Mouse (Mus musculus) megakaryocyte progenitor cell, adult 5-6 weeks (primary cell): ENCODE measurements around the gene Dnaaf1. TPM values are rescaled to one million over a fixed set of nuclear protein-coding genes. Genes with fewer than 3 reads are reported as not detected.

Experiments
- ATAC-seq: replicated peaks from 2 replicates; pipeline ENCODE4 v1.8.0; 2016; ENCODE audit warnings: mild to moderate bottlenecking, moderate TSS enrichment, inconsistent platforms; ENCODE audit not compliant: poor library complexity
- total RNA-seq, 2 experiments: library from RNA; stranded (forward) in 1 of 2; stranded (reverse) in 1 of 2; fragments of 157-497, 149-512 nt in 1 of 2; fragments of 200-1000 nt in 1 of 2; gene quantifications; 2 replicates each; pipeline versions ENCODE4 v1.2.3 to v1.2.4; 2015 to 2017

The Dnaaf1 gene
- total RNA-seq (2015), result 0.07 TPM in 2 replicates
- total RNA-seq (2017), result 0.25 TPM in 1 of 2 replicates, not detected in the other

DNA sequence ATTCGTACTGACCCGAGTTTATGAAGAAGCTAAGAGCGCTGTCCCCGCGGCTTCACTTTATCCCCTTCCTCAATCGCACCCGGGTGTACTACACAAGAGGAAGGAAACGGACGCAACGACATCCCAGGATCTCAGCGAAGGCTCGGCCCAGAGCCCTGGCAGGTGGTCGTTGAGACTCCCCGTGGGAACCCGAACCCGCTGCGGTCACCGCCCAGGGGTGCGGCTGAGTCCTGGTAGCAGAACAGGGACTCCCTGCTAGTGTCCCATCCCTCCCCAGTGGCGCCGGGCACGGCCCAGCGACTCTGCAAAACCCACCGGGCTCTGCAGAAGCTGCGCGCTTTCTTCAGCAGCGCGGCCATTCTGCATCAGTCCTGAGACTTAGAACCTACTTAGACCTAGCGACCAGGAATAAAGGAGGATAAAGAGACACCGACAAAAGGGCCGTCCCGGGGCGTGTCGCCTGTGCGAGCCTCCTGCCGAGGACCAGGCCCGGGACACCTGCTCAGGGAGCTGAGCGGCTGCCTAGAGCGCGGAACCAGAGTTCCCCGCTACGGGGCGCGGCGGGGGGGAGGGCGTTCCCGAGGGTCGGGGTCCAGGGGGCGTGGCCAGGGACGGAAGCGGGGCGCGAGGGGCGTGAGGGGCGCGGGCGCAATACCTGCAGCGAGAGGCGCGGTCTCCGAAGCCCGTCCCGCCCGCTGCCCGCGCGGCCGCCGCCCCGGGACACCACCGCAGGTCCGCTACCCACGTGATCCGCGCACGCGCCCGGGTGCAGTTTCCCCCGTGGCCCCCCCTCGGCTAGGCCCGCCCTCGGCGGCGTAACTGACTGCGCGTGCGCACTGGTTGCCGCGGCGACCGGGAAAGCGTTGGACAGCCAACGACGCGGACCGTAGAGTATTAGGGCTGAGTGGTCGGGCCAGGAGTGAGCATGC, at the start of gene Dnaaf1, which contains the start of gene Hsdl1:
Dnaaf1 (plus strand) TSS at position 799 of the 929 bp plus-strand sequence.
Hsdl1 (minus strand) TSS at position 747 of the 929 bp plus-strand sequence.
- peak; percentile 57 for ATAC-seq

DNA sequence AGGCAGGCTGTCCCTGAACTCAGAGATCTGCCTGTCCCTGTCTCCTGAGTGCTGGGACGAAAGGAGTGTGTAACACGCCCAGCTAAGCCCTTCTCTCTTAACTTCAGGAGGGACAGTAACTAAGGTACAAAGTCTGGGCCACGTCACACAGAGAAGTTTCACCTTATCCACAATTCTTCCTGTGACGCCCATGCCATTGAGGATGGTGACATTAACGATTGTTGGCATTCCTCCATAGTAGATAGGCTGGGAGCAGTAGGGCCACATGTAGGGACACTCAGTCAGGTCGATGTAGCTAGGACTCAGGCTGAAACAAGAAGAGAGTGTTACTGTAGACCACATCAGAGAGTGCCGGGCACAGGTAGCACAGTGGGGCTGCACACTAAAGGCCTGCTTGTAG, 46.3 kb upstream of the Dnaaf1 start:
- ATAC-seq, result no peak

DNA sequence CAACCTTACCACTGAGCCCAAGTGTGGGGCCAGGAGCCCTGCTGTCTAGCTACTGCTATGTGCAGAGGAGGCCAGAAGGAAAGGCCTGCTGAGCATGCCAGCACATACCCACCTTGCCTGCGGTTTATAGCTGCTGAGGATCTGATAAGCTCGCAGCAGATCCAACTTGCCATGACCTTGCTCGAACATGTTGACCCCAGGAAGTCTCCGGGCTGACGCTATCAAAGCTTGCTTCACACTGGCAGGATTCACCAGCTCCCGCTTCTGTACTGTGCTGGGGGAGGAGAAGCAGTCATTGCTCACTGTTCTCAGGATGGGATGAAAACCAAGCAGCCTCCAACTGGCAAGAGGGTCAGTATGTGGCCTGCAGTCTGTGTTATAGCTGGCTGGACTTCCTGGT, 44.1 kb upstream of the Dnaaf1 start:
- ATAC-seq, result no peak

- ATAC-seq, result no peak
These were observed 43.6 kb upstream of the Dnaaf1 start for GRCm38 (mm10) chr8:119531397-119531796.

GRCm38 (mm10) chr8:119531973-119532372, 43.1 kb upstream of the Dnaaf1 start:
- ATAC-seq, result no peak

- no peak for ATAC-seq
These were observed 30.4 kb upstream of the Dnaaf1 start for GRCm38 (mm10) chr8:119544606-119545005.

DNA sequence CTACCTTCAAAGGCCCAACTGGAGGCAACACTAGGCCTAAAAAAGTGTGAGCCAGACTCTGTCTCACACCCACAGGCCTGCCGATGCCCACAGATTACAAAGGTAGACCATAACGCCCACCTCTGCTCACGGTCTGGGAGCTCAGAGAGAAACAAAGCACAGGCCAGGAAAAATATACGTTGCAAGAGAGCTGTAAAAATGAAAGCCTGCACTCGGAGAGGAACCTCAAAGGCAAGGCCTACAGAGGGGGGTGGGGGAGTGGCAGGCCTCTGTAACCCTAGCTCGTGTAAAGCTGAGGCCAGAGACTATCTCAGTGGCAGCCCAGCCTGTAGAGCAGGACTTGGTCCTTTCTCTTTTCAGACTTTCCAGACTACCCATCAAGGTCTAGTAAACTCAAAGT, 29.9 kb upstream of the Dnaaf1 start:
- ATAC-seq, result no peak

- ATAC-seq, result no peak
These were observed 29.2 kb upstream of the Dnaaf1 start for GRCm38 (mm10) chr8:119545791-119546190.

GRCm38 (mm10) chr8:119547019-119547691, 27.9 kb upstream of the Dnaaf1 start:
- no peak for ATAC-seq

GRCm38 (mm10) chr8:119548560-119549113, 26.4 kb upstream of the Dnaaf1 start:
- ATAC-seq, result no peak

- no peak for ATAC-seq
These were observed 22.1 kb upstream of the Dnaaf1 start for GRCm38 (mm10) chr8:119552967-119553366.

DNA sequence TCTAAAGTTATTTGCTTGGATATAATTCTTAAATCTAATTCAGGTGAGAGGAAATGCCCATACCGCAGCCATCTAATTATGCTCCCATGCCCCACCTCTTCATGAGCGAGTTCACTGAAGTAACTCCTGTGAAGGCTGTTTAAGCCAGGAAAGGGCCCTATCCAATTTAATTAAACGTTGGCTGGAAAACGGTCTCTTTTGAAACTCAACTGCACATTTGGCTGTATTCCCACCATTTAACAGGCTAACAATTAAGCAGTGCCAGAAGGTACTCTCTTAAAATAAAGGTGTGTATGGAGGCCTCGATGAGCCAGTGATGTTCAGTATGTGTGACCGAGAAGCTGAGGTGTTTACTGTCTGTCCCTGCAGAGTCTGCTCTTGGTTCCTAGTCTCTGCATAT, 19.2 kb upstream of the Dnaaf1 start:
- ATAC-seq, result no peak

DNA sequence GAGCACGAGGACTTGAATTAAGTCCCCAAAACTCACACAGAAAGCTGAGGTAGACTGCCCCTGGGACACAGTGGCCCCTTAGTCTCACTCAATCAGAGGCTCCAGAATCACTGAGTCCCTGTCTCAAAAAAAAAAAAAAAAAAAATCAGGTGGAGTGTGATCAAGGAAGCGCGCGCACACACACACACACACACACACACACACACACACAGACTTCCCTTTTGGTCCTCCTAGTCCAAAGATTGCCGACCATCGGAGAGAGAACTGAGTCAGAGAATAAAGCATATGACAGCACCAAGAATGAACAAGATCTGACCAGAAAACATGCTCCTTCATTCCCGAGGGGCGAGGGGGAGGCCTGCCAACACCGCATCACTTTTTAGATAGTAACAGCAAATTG, 17.9 kb upstream of the Dnaaf1 start:
- no peak for ATAC-seq

DNA sequence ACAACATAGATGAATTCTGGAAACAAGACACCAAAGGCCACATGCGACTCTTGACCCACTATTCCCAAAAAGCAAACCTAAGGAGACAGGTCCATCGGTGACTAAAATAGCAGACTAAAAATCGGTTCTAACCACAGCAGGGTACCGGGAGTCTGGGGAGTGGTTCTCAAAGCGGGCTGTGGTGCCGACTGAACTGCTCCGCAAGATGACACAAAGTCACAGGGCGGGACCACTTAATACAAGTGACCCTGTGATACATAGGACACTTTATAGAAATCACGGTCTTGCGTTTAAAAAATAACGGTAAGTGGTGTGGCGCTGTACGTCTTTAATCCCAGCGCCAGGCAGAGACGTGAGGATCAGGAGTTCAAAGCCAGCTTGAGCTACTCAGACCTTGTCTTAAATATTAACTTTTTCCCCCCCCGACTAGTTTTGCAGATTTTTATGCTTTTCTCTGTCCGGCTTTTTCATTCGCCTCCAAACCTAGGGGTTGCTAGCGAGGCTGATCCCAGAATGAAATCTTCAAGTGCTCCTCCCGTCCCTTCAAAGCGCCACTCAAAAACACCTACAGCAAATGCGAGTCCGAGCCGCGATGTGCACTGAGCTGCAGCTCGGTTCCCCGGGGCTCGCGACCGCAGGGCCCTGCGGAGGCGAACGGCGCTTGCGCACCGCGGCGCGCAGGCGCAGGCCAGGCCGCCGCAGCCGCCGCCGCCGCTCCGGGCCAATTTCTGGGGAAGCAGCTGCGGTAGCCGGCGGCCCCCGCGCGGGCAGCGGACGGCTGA, 17.0 kb upstream of the Dnaaf1 start:
- peak; percentile 53 for ATAC-seq

GRCm38 (mm10) chr8:119558603-119559401, 16.2 kb upstream of the Dnaaf1 start, which contains the start of gene Mbtps1:
Gene Mbtps1, minus strand, starts transcription at chr8:119558735.
- peak; percentile 96 for ATAC-seq

- ATAC-seq, result no peak
These were observed 15.7 kb upstream of the Dnaaf1 start for GRCm38 (mm10) chr8:119559402-119559720.

- ATAC-seq, result no peak
These were observed 11.2 kb upstream of the Dnaaf1 start for GRCm38 (mm10) chr8:119563849-119564251.

DNA sequence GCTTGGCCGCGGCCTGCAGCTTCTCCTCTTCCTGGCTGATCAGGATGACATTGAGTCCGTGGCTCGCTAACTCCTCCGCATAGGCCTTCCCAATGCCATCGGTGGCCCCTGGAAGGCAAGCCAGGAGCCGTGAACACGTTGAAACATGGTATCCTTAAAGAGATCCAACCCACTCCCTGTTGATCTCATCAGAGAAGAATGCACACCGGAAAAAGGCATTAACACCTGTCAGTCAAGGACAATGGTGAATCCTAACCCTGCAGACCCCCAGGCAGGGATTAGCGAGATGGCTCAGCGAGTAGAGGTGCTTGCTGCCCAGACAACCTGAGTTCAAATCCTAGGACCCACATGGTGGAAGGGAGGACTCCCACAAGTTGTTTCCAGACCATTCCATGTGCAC, 8.7 kb upstream of the Dnaaf1 start:
- ATAC-seq, result no peak

GRCm38 (mm10) chr8:119568251-119568650, 6.8 kb upstream of the Dnaaf1 start:
- no peak for ATAC-seq

GRCm38 (mm10) chr8:119568951-119569350, 6.1 kb upstream of the Dnaaf1 start:
- no peak for ATAC-seq
